In genomic region chr8:12768747-12769146, GRCm38 (mm10) we compare ENCODE assay signal across 20 mouse cellular contexts. TPM values are rescaled to one million over a fixed set of nuclear protein-coding genes. Genes with fewer than 3 reads are reported as not detected.
DNase-seq lines count a peak whose midpoint lies in the region; ATAC-seq lines count a peak whose summit lies in the region.
"Had no signal": no experiment of that assay in that cellular context is flagged by ENCODE, and none has a peak within 500 bp of the region (broad histone marks: within the 10 kb centered on the region; RNA-seq: fewer than 3 reads in every experiment).

No protein-coding gene starts in this region.

- no peak overlapping the region for H3K9ac ChIP-seq in heart, embryonic 15.5 days
- H3K9ac ChIP-seq in hindbrain, embryonic 16.5 days (ENCODE audit: low read depth, low read length): no peak overlapping the region
- H3K9ac ChIP-seq: embryonic facial prominence, embryonic 15.5 days; limb, embryonic 15.5 days; liver, embryonic 15.5 days; midbrain, embryonic 13.5 days; neural tube, embryonic 13.5 days; stomach, embryonic 15.5 days had no signal

- H3K4me2 ChIP-seq in heart, embryonic 15.5 days: no peak overlapping the region
- no peak overlapping the region for H3K4me2 ChIP-seq in hindbrain, embryonic 16.5 days (ENCODE audit: low read length)
- H3K4me2 ChIP-seq: embryonic facial prominence, embryonic 15.5 days; limb, embryonic 15.5 days; liver, embryonic 15.5 days; midbrain, embryonic 13.5 days; neural tube, embryonic 13.5 days; stomach, embryonic 15.5 days had no signal

- no peaks in the 10 kb centered on the region for H3K36me3 ChIP-seq in heart, embryonic 15.5 days
- H3K36me3 ChIP-seq in hindbrain, embryonic 16.5 days (ENCODE audit: control insufficient read depth, insufficient read depth, low read length): no peaks in the 10 kb centered on the region
- H3K36me3 ChIP-seq: embryonic facial prominence, embryonic 15.5 days; limb, embryonic 15.5 days; liver, embryonic 15.5 days; neural tube, embryonic 13.5 days; stomach, embryonic 15.5 days had no signal

- no peaks in the 10 kb centered on the region for H3K27me3 ChIP-seq in heart, embryonic 15.5 days
- H3K27me3 ChIP-seq in hindbrain, embryonic 16.5 days (replicated peaks; ENCODE audit: control insufficient read depth, insufficient read depth, low read length): no peaks in the 10 kb centered on the region
- H3K27me3 ChIP-seq: embryonic facial prominence, embryonic 15.5 days; limb, embryonic 15.5 days; midbrain, embryonic 13.5 days; neural tube, embryonic 13.5 days; stomach, embryonic 15.5 days had no signal

- WGBS in heart, embryonic 15.5 days: 38% methylated on average over 6 of the region's 6 CpGs
- 86% methylated on average over 6 of the region's 6 CpGs for WGBS in hindbrain, embryonic 16.5 days

- H3K9me3 ChIP-seq in heart, embryonic 15.5 days (replicated peaks): no peaks in the 10 kb centered on the region
- no peaks in the 10 kb centered on the region for H3K9me3 ChIP-seq in hindbrain, embryonic 16.5 days (ENCODE audit: control insufficient read depth, low read length)
- H3K9me3 ChIP-seq: embryonic facial prominence, embryonic 15.5 days; limb, embryonic 15.5 days; liver, embryonic 15.5 days; midbrain, embryonic 13.5 days; neural tube, embryonic 13.5 days; stomach, embryonic 15.5 days had no signal

- H3K27ac ChIP-seq in heart, embryonic 15.5 days: 0 out of 2 replicates have a peak overlapping the region, but pooled peaks have one; percentile 8
- H3K27ac ChIP-seq in hindbrain, embryonic 16.5 days (ENCODE audit: low read depth, low read length): no peak overlapping the region
- H3K27ac ChIP-seq: embryonic facial prominence, embryonic 15.5 days; kidney, postnatal 0 days; limb, embryonic 15.5 days; liver, embryonic 15.5 days; midbrain, embryonic 13.5 days; neural tube, embryonic 13.5 days; stomach, embryonic 15.5 days had no signal

- ATAC-seq in frontal cortex, adult (ENCODE audit: low TSS enrichment): peak; percentile 67; the same call in 1 of the 2 replicates
- ATAC-seq in heart, embryonic 15.5 days (replicated peaks; ENCODE audit: insufficient number of reproducible peaks, insufficient read depth, low FRiP score, low read depth): no peak
- ATAC-seq in hindbrain, embryonic 16.5 days: no peak
- ATAC-seq: forebrain, embryonic 16.5 days; midbrain, embryonic 13.5 days had no signal

- peaks cover 30% of the 10 kb centered on the region for H3K4me1 ChIP-seq in heart, embryonic 15.5 days (replicated peaks)
- H3K4me1 ChIP-seq in hindbrain, embryonic 16.5 days (ENCODE audit: control insufficient read depth, insufficient read depth, low read depth, low read length): no peaks in the 10 kb centered on the region
- H3K4me1 ChIP-seq: embryonic facial prominence, embryonic 15.5 days; midbrain, embryonic 13.5 days; neural tube, embryonic 13.5 days had no signal

- no peak for DNase-seq in frontal cortex, postnatal 10 days (ENCODE audit: low spot score in 2 of 2)
- DNase-seq in heart, postnatal 4 days: no peak
- DNase-seq in 3134 (ENCODE audit: extremely low read depth, insufficient read length, low spot score): peak; percentile 32
- DNase-seq in Muller cell, postnatal 12 days (ENCODE audit: inconsistent ontology term): peak; percentile 51
- DNase-seq: adrenal gland, postnatal 14 days; kidney, adult 18-20 months; right cerebral cortex, postnatal 25 days; thymus, adult 18-20 months; thymus, postnatal 4 days had no signal

- no peak overlapping the region for H3K4me3 ChIP-seq in heart, embryonic 15.5 days
- H3K4me3 ChIP-seq in hindbrain, embryonic 16.5 days (ENCODE audit: low read length): no peak overlapping the region
- H3K4me3 ChIP-seq: embryonic facial prominence, embryonic 15.5 days; limb, embryonic 15.5 days; liver, embryonic 15.5 days; midbrain, embryonic 13.5 days; neural tube, embryonic 13.5 days; stomach, embryonic 15.5 days had no signal

RNA-seq across cellular contexts. Expression of gene Atp11a, which starts 11.9 kb away (rescaled TPM):
- 14.1 and 15.9 TPM in 2 replicates for polyA plus RNA-seq in heart, embryonic 15.5 days (2015; fragmentation: Nextera tagmentation; extraction: Ambion mirVana)
- 10 to 100 TPM; 85.5 to 97.3 TPM for total RNA-seq in heart, postnatal 4 days (2021)
- polyA plus RNA-seq in hindbrain, embryonic 16.5 days (2015; fragmentation: Nextera tagmentation; extraction: Ambion mirVana): 8.9 and 9.5 TPM in 2 replicates

Comparison
In these comparisons a context has a peak if more than half of its experiments do, and no peak if none do; other contexts are left out.
1. DNase-seq: peak in 3134 (single experiment) and Muller cell, postnatal 12 days (single experiment); none in frontal cortex, postnatal 10 days (0 of 2) and heart, postnatal 4 days (single experiment).